In genomic region chr6:87040971-87041370, GRCm38 (mm10) we compare ENCODE assay signal across 7 mouse cellular contexts. TPM values are rescaled to one million over a fixed set of nuclear protein-coding genes. Genes with fewer than 3 reads are reported as not detected.
DNase-seq lines count a peak whose midpoint lies in the region; ATAC-seq lines count a peak whose summit lies in the region.

No protein-coding gene starts in this region.

- no peaks in the 10 kb centered on the region for H3K27me3 ChIP-seq in stomach, embryonic 14.5 days (ENCODE audit: control insufficient read depth, insufficient read depth, low read length)

- peak; percentile 45 for DNase-seq in layer of hippocampus, adult 9-11 months
- no peak for DNase-seq in layer of hippocampus, adult 9-10 months (ENCODE audit: low spot score)
- DNase-seq in forelimb bud, embryonic 11.5 days (ENCODE audit: low read depth, low spot score) = peak; percentile 7
- DNase-seq in kidney, postnatal 25 days = no peak
- DNase-seq in kidney, adult 8-10 months = no peak

- 73% methylated on average over 4 of the region's 4 CpGs for WGBS in stomach, embryonic 14.5 days

- peaks cover 8% of the 10 kb centered on the region for H3K4me1 ChIP-seq in stomach, embryonic 14.5 days (ENCODE audit: control insufficient read depth, insufficient read depth, low read length)

- no peak overlapping the region for H3K4me3 ChIP-seq in stomach, embryonic 14.5 days (ENCODE audit: low read depth, low read length)

- ATAC-seq in activated CD4-positive, CD25-positive, alpha-beta regulatory T cell, adult 4 months = peak; percentile 40
- ATAC-seq in stomach, embryonic 14.5 days (ENCODE audit: insufficient number of reproducible peaks, insufficient read depth, low FRiP score, low read depth) = no peak

- H3K9me3 ChIP-seq in stomach, embryonic 14.5 days (ENCODE audit: control insufficient read depth, low read depth, low read length) = no peaks in the 10 kb centered on the region

- no peak overlapping the region for H3K4me2 ChIP-seq in stomach, embryonic 14.5 days (replicated peaks; ENCODE audit: low read depth, low read length)

- no peak overlapping the region for H3K9ac ChIP-seq in stomach, embryonic 14.5 days (replicated peaks; ENCODE audit: low read depth, low read length)

- H3K27ac ChIP-seq in stomach, embryonic 14.5 days (ENCODE audit: low read length) = peak overlapping the region; percentile 27; the same call in 1 of the 2 replicates

- H3K36me3 ChIP-seq in stomach, embryonic 14.5 days (ENCODE audit: control insufficient read depth, insufficient read depth, low read length) = no peaks in the 10 kb centered on the region

RNA-seq across cellular contexts. Expression of gene Gfpt1, which starts 1.7 kb away (rescaled TPM):
- 10 to 100 TPM; 21.1 to 23.0 TPM for polyA plus RNA-seq in activated CD4-positive, CD25-positive, alpha-beta regulatory T cell, adult 4 months (2017; shearing (Covaris generic))
- 31.9 and 32.8 TPM in 2 replicates for polyA plus RNA-seq in stomach, embryonic 14.5 days (2014; fragmentation: Nextera tagmentation; extraction: Ambion mirVana)

RNA-seq across cellular contexts. Expression of gene Nfu1, which starts 31.9 kb away (rescaled TPM):
- polyA plus RNA-seq in activated CD4-positive, CD25-positive, alpha-beta regulatory T cell, adult 4 months (2017; shearing (Covaris generic)) = 100 to 1,000 TPM; 133 to 159 TPM
- 100 and 108 TPM in 2 replicates for polyA plus RNA-seq in stomach, embryonic 14.5 days (2014; fragmentation: Nextera tagmentation; extraction: Ambion mirVana)

Comparison
In these comparisons a context has a peak if more than half of its experiments do, and no peak if none do; other contexts are left out.
1. DNase-seq: peak in layer of hippocampus, adult 9-11 months (single experiment) and forelimb bud, embryonic 11.5 days (single experiment); none in layer of hippocampus, adult 9-10 months (single experiment), kidney, postnatal 25 days (0 of 2) and kidney, adult 8-10 months (0 of 2).